Mouse (Mus musculus): Measurements from ENCODE around the gene Mcm2.

DNA sequence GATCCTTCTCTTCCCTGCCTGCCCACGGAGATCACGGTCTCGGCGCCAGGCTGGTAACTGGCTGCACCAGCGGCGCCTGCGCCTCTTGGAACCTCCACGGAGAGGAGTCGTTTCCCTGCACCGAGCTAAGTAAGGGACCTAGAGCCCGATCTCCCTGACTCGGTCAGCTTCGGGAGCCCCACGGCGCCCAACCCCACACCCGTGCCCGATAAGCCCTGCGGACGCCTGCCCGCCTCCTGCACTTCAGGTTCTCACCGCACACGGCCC, 57.1 kb downstream of the Mcm2 start:
- TF ChIP-seq CTCF (IDR thresholded peaks at IDR 0.05; ENCODE audit: control insufficient read depth, insufficient read depth, insufficient replicate concordance, low read depth, low read length) (no peak), POLR2A (IDR thresholded peaks at IDR 0.05; ENCODE audit: control insufficient read depth, low read depth, low read length) (no peak)

Data from testis, adult 2 months (tissue).